Mouse (Mus musculus) liver, embryonic 14.5 days (tissue): ENCODE results near the gene Dock9.

Experiments
- CTCF ChIP-seq: IDR thresholded peaks from 2 replicates; pipeline ENCODE4 v1.5.1; 2016; ENCODE audit warnings: antibody characterized with exemption, low read depth, control low read depth
- EP300 ChIP-seq: IDR thresholded peaks from 2 replicates; pipeline ENCODE4 v1.6.1; 2016; ENCODE audit warnings: antibody characterized with exemption, low read depth

DNA sequence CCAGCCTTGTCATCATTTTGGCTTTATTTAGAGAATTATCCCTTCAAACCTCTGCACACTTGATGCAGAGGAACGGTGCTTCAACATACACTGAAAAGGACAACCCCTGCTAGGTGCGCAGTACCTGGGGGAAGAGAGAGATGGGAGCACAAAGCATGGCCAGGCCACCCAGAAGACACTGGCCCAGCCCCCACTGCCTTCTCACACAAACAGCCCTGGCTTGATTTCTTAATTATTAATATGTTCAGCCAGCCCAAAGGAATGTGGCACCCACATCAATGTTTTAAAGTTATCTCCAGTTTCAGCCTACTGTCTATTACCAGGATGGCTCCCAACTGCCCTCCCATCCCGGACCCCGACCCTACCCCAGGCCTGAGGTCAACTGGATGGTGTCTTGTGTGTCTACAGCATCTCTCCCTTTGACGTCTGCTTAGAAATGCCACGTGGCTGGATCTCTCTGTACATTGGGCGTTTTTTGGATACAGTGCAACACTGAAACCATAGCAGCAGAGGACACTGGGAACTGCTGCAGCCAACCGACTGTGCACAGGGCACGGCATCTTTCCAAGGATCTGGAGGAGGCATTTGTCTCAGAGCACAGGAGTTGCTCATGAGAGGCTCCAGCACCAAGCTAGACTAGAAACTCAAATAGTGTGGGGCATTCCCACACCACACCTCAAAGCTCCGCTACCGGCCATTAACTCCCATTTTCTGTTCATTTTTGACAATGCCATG is 120.9 kb downstream of the Dock9 start:
- TF ChIP-seq EP300 (no peak), CTCF (no peak)
